Mouse (Mus musculus) spleen, postnatal 14 days (tissue): Measurements from ENCODE around the gene AL607142.1.
A peak's percentile ranks its signal among the peaks of the same experiment; 100 is the strongest.

Experiments used
- DNase-seq, 2 experiments: peaks; one replicate each; pipeline ENCODE4 v3.0.0; 2021 to 2022; ENCODE audit warnings: low spot score in 2 of 2

Gene AL607142.1

GRCm38 (mm10) chr4:120064696-120065095 is at the start of gene AL607142.1:
Gene AL607142.1, plus strand, starts transcription at chr4:120064996.
- no peak for DNase-seq

- DNase-seq, result no peak
These were observed 46.4 kb upstream of the AL607142.1 start for GRCm38 (mm10) chr4:120018426-120018825.

GRCm38 (mm10) chr4:120022392-120022791 is 42.4 kb upstream of the AL607142.1 start:
- DNase-seq, result no peak

GRCm38 (mm10) chr4:120023221-120023840 is 41.5 kb upstream of the AL607142.1 start:
- no peak for DNase-seq

GRCm38 (mm10) chr4:120024071-120024470 is 40.7 kb upstream of the AL607142.1 start:
- no peak for DNase-seq

- no peak for DNase-seq
These were observed 37.1 kb upstream of the AL607142.1 start for GRCm38 (mm10) chr4:120027671-120028070.

- DNase-seq, result no peak
These were observed 34.9 kb upstream of the AL607142.1 start for GRCm38 (mm10) chr4:120029937-120030336.

GRCm38 (mm10) chr4:120032320-120032983 is 32.3 kb upstream of the AL607142.1 start:
- peak; percentile 13 to 16 for DNase-seq

GRCm38 (mm10) chr4:120032984-120033355 is 31.8 kb upstream of the AL607142.1 start:
- no peak for DNase-seq

GRCm38 (mm10) chr4:120036294-120036693 is 28.5 kb upstream of the AL607142.1 start:
- DNase-seq, result no peak

- DNase-seq, result no peak
These were observed 27.8 kb upstream of the AL607142.1 start for GRCm38 (mm10) chr4:120037007-120037406.

- no peak for DNase-seq
These were observed 23.3 kb upstream of the AL607142.1 start for GRCm38 (mm10) chr4:120041520-120041919.

GRCm38 (mm10) chr4:120042480-120042879 is 22.3 kb upstream of the AL607142.1 start:
- no peak for DNase-seq

GRCm38 (mm10) chr4:120044612-120045011 is 20.2 kb upstream of the AL607142.1 start:
- DNase-seq, result no peak

GRCm38 (mm10) chr4:120045131-120045537 is 19.7 kb upstream of the AL607142.1 start:
- DNase-seq, result no peak

- no peak for DNase-seq
These were observed 18.9 kb upstream of the AL607142.1 start for GRCm38 (mm10) chr4:120045871-120046270.

- no peak for DNase-seq
These were observed 17.7 kb upstream of the AL607142.1 start for GRCm38 (mm10) chr4:120047060-120047459.

- DNase-seq, result no peak
These were observed 16.5 kb upstream of the AL607142.1 start for GRCm38 (mm10) chr4:120048274-120048673.

GRCm38 (mm10) chr4:120049857-120050256 is 14.9 kb upstream of the AL607142.1 start:
- DNase-seq, result no peak

GRCm38 (mm10) chr4:120052481-120052880 is 12.3 kb upstream of the AL607142.1 start:
- DNase-seq, result no peak

GRCm38 (mm10) chr4:120053026-120054005 is 11.5 kb upstream of the AL607142.1 start:
- DNase-seq, result no peak

GRCm38 (mm10) chr4:120054145-120054544 is 10.7 kb upstream of the AL607142.1 start:
- DNase-seq, result peak; percentile 21 to 63
